15 mouse cellular contexts compared by ENCODE assay signal in the genomic region with DNA sequence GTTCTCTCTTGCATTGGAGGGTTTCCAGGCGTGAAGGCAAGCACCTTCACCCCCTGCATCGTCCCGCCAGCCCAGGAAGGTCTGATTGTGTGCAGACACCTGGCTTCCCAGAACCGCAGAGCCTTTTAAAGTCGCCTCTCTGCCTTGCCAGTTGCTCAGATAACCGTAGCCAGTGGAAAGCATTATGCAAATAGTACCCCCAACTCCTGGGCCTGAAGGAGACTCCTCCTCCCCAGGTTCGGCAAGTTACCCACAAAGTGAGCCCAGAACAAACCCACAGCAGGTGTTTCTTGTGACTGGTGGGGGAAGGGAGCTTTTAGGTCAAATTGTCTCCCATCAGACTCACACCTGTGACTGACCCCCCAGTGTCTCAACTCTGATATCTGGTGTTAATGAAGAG. TPM values are rescaled to one million over a fixed set of nuclear protein-coding genes. Genes with fewer than 3 reads are reported as not detected.
DNase-seq lines count a peak whose midpoint lies in the region; ATAC-seq and TF ChIP-seq lines count a peak whose summit lies in the region.
"Had no signal": no experiment of that assay in that cellular context is flagged by ENCODE, and none has a peak within 500 bp of the region (broad histone marks: within the 10 kb centered on the region; RNA-seq: fewer than 3 reads in every experiment).

No protein-coding gene starts in this region.

- peak overlapping the region; percentile 66; the same call in 1 of the 2 replicates for H3K27ac ChIP-seq in intestine, embryonic 15.5 days
- H3K27ac ChIP-seq in intestine, postnatal 0 days (ENCODE audit: low read depth, low read length): no peak overlapping the region
- H3K27ac ChIP-seq in embryonic facial prominence, embryonic 13.5 days: peak overlapping the region; percentile 85
- peak overlapping the region; percentile 88 for H3K27ac ChIP-seq in stomach, embryonic 15.5 days
- H3K27ac ChIP-seq: hindbrain, embryonic 12.5 days; liver, embryonic 14.5 days; neural tube, embryonic 15.5 days had no signal

- no peaks in the 10 kb centered on the region for H3K9me3 ChIP-seq in intestine, embryonic 15.5 days
- H3K9me3 ChIP-seq in intestine, postnatal 0 days (ENCODE audit: control insufficient read depth): no peaks in the 10 kb centered on the region
- H3K9me3 ChIP-seq in embryonic facial prominence, embryonic 13.5 days: no peaks in the 10 kb centered on the region
- no peaks in the 10 kb centered on the region for H3K9me3 ChIP-seq in stomach, embryonic 15.5 days
- H3K9me3 ChIP-seq: heart, embryonic 13.5 days; hindbrain, embryonic 12.5 days; neural tube, embryonic 15.5 days had no signal

- WGBS in intestine, embryonic 15.5 days: 33% methylated on average over 7 of the region's 7 CpGs
- WGBS in intestine, postnatal 0 days: 37% methylated on average over 7 of the region's 7 CpGs
- 20% methylated on average over 7 of the region's 7 CpGs for WGBS in embryonic facial prominence, embryonic 13.5 days
- 28% methylated on average over 7 of the region's 7 CpGs for WGBS in stomach, embryonic 15.5 days

- no peak overlapping the region for H3K4me3 ChIP-seq in intestine, embryonic 15.5 days (replicated peaks)
- H3K4me3 ChIP-seq in intestine, postnatal 0 days (ENCODE audit: low read depth, low read length): no peak overlapping the region
- no peak overlapping the region for H3K4me3 ChIP-seq in embryonic facial prominence, embryonic 13.5 days
- no peak overlapping the region for H3K4me3 ChIP-seq in stomach, embryonic 15.5 days (replicated peaks)
- H3K4me3 ChIP-seq: heart, embryonic 13.5 days; hindbrain, embryonic 12.5 days; neural tube, embryonic 15.5 days had no signal

- no peak overlapping the region for H3K4me2 ChIP-seq in intestine, embryonic 15.5 days (replicated peaks)
- no peak overlapping the region for H3K4me2 ChIP-seq in intestine, postnatal 0 days (replicated peaks; ENCODE audit: low read depth)
- no peak overlapping the region for H3K4me2 ChIP-seq in embryonic facial prominence, embryonic 13.5 days
- H3K4me2 ChIP-seq in stomach, embryonic 15.5 days: no peak overlapping the region
- H3K4me2 ChIP-seq: heart, embryonic 13.5 days; hindbrain, embryonic 12.5 days; neural tube, embryonic 15.5 days had no signal

- no peaks in the 10 kb centered on the region for H3K27me3 ChIP-seq in intestine, embryonic 15.5 days (replicated peaks)
- no peaks in the 10 kb centered on the region for H3K27me3 ChIP-seq in intestine, postnatal 0 days (replicated peaks; ENCODE audit: control insufficient read depth, insufficient read depth, low read length)
- no peaks in the 10 kb centered on the region for H3K27me3 ChIP-seq in embryonic facial prominence, embryonic 13.5 days
- H3K27me3 ChIP-seq in stomach, embryonic 15.5 days (replicated peaks): no peaks in the 10 kb centered on the region
- H3K27me3 ChIP-seq: hindbrain, embryonic 12.5 days; neural tube, embryonic 15.5 days had no signal

- no peak for TF ChIP-seq CTCF in intestine, postnatal 0 days (IDR thresholded peaks at IDR 0.05; ENCODE audit: low read depth)

- peaks cover 8% of the 10 kb centered on the region for H3K4me1 ChIP-seq in intestine, embryonic 15.5 days (replicated peaks)
- H3K4me1 ChIP-seq in intestine, postnatal 0 days (replicated peaks; ENCODE audit: control insufficient read depth, insufficient read depth, low read length): no peaks in the 10 kb centered on the region; the same call in 1 of the 2 replicates
- peaks cover 37% of the 10 kb centered on the region for H3K4me1 ChIP-seq in embryonic facial prominence, embryonic 13.5 days
- H3K4me1 ChIP-seq in stomach, embryonic 15.5 days: 0 out of 2 replicates have a peak, but pooled peaks cover 17% of the 10 kb centered on the region

- no peaks in the 10 kb centered on the region for H3K36me3 ChIP-seq in intestine, embryonic 15.5 days
- no peaks in the 10 kb centered on the region for H3K36me3 ChIP-seq in intestine, postnatal 0 days (ENCODE audit: control insufficient read depth, insufficient read depth)
- H3K36me3 ChIP-seq in embryonic facial prominence, embryonic 13.5 days: no peaks in the 10 kb centered on the region
- no peaks in the 10 kb centered on the region for H3K36me3 ChIP-seq in stomach, embryonic 15.5 days
- H3K36me3 ChIP-seq: heart, embryonic 13.5 days; hindbrain, embryonic 12.5 days; neural tube, embryonic 15.5 days had no signal

- ATAC-seq in intestine, embryonic 15.5 days: no peak
- ATAC-seq in intestine, postnatal 0 days: no peak
- no peak for ATAC-seq in embryonic facial prominence, embryonic 13.5 days (ENCODE audit: insufficient number of reproducible peaks, insufficient read depth, low FRiP score, low TSS enrichment, low read depth)
- ATAC-seq in stomach, embryonic 15.5 days (ENCODE audit: insufficient read depth, low FRiP score, low read depth): 0 out of 2 replicates have a peak, but pooled peaks have one; percentile 12
- no peak for ATAC-seq in CD4-positive, CD25-positive, alpha-beta regulatory T cell, adult 4 months
- ATAC-seq in frontal cortex, adult (ENCODE audit: low TSS enrichment): no peak

- no peak overlapping the region for H3K9ac ChIP-seq in intestine, embryonic 15.5 days
- no peak overlapping the region for H3K9ac ChIP-seq in intestine, postnatal 0 days (ENCODE audit: low read depth, low read length)
- H3K9ac ChIP-seq in embryonic facial prominence, embryonic 13.5 days: no peak overlapping the region
- H3K9ac ChIP-seq in stomach, embryonic 15.5 days: no peak overlapping the region
- H3K9ac ChIP-seq: heart, embryonic 13.5 days; hindbrain, embryonic 12.5 days; liver, embryonic 14.5 days; neural tube, embryonic 15.5 days had no signal

- DNase-seq in A20 (ENCODE audit: low read depth, low spot score): peak; percentile 90
- DNase-seq in cerebellum, adult 11 months: no peak
- DNase-seq: cerebellum, adult 11-12 months; kidney, adult 2 months; retina, postnatal 1 day had no signal

RNA-seq across cellular contexts. Expression of gene S1pr2, which starts 11.4 kb away (rescaled TPM):
- polyA plus RNA-seq in intestine, embryonic 15.5 days (2015; fragmentation: Nextera tagmentation; extraction: Ambion mirVana): 29.2 and 30.4 TPM in 2 replicates
- 9.5 and 11.4 TPM in 2 replicates for polyA plus RNA-seq in intestine, postnatal 0 days (2015; fragmentation: Nextera tagmentation; extraction: Ambion mirVana)
- polyA plus RNA-seq in embryonic facial prominence, embryonic 13.5 days (2015; fragmentation: Nextera tagmentation; extraction: Ambion mirVana): 67.8 and 71.5 TPM in 2 replicates
- 39.4 and 40.1 TPM in 2 replicates for polyA plus RNA-seq in stomach, embryonic 15.5 days (2015; fragmentation: Nextera tagmentation; extraction: Ambion mirVana)
- 1 to 10 TPM; 3.2 to 5.6 TPM for polyA plus RNA-seq in CD4-positive, CD25-positive, alpha-beta regulatory T cell, adult 4 months (2017; shearing (Covaris generic))

RNA-seq across cellular contexts. Expression of gene Mrpl4, which starts 14.6 kb away (rescaled TPM):
- 145 and 159 TPM in 2 replicates for polyA plus RNA-seq in intestine, embryonic 15.5 days (2015; fragmentation: Nextera tagmentation; extraction: Ambion mirVana)
- 107 and 113 TPM in 2 replicates for polyA plus RNA-seq in intestine, postnatal 0 days (2015; fragmentation: Nextera tagmentation; extraction: Ambion mirVana)
- 142 TPM in 2 replicates for polyA plus RNA-seq in embryonic facial prominence, embryonic 13.5 days (2015; fragmentation: Nextera tagmentation; extraction: Ambion mirVana)
- polyA plus RNA-seq in stomach, embryonic 15.5 days (2015; fragmentation: Nextera tagmentation; extraction: Ambion mirVana): 129 and 133 TPM in 2 replicates
- 100 to 1,000 TPM in 1 of 2 experiments, 10 to 100 TPM in 1; 94.9 to 122 TPM for polyA plus RNA-seq in CD4-positive, CD25-positive, alpha-beta regulatory T cell, adult 4 months (2017; shearing (Covaris generic))

RNA-seq across cellular contexts. Expression of gene Icam1, which starts 27.8 kb away (rescaled TPM):
- polyA plus RNA-seq in intestine, embryonic 15.5 days (2015; fragmentation: Nextera tagmentation; extraction: Ambion mirVana): 12.6 and 12.8 TPM in 2 replicates
- 10.2 and 11.8 TPM in 2 replicates for polyA plus RNA-seq in intestine, postnatal 0 days (2015; fragmentation: Nextera tagmentation; extraction: Ambion mirVana)
- 13.4 and 15.4 TPM in 2 replicates for polyA plus RNA-seq in embryonic facial prominence, embryonic 13.5 days (2015; fragmentation: Nextera tagmentation; extraction: Ambion mirVana)
- 10.9 and 11.3 TPM in 2 replicates for polyA plus RNA-seq in stomach, embryonic 15.5 days (2015; fragmentation: Nextera tagmentation; extraction: Ambion mirVana)
- 100 to 1,000 TPM in 1 of 2 experiments, 10 to 100 TPM in 1; 66.8 to 106 TPM for polyA plus RNA-seq in CD4-positive, CD25-positive, alpha-beta regulatory T cell, adult 4 months (2017; shearing (Covaris generic))

RNA-seq across cellular contexts. Expression of gene Dnmt1, which starts 28.3 kb away (rescaled TPM):
- 72.5 and 73.4 TPM in 2 replicates for polyA plus RNA-seq in intestine, embryonic 15.5 days (2015; fragmentation: Nextera tagmentation; extraction: Ambion mirVana)
- polyA plus RNA-seq in intestine, postnatal 0 days (2015; fragmentation: Nextera tagmentation; extraction: Ambion mirVana): 18.5 and 19.2 TPM in 2 replicates
- 102 and 109 TPM in 2 replicates for polyA plus RNA-seq in embryonic facial prominence, embryonic 13.5 days (2015; fragmentation: Nextera tagmentation; extraction: Ambion mirVana)
- polyA plus RNA-seq in stomach, embryonic 15.5 days (2015; fragmentation: Nextera tagmentation; extraction: Ambion mirVana): 74.7 and 76.0 TPM in 2 replicates
- polyA plus RNA-seq in CD4-positive, CD25-positive, alpha-beta regulatory T cell, adult 4 months (2017; shearing (Covaris generic)): 10 to 100 TPM; 43.0 to 75.2 TPM

RNA-seq across cellular contexts. Expression of gene Icam4, which starts 41.2 kb away (rescaled TPM):
- 2.9 and 3.0 TPM in 2 replicates for polyA plus RNA-seq in intestine, embryonic 15.5 days (2015; fragmentation: Nextera tagmentation; extraction: Ambion mirVana)
- 0.12 and 0.20 TPM in 2 replicates for polyA plus RNA-seq in intestine, postnatal 0 days (2015; fragmentation: Nextera tagmentation; extraction: Ambion mirVana)
- 0.27 and 2.6 TPM in 2 replicates for polyA plus RNA-seq in embryonic facial prominence, embryonic 13.5 days (2015; fragmentation: Nextera tagmentation; extraction: Ambion mirVana)
- 6.6 and 16.2 TPM in 2 replicates for polyA plus RNA-seq in stomach, embryonic 15.5 days (2015; fragmentation: Nextera tagmentation; extraction: Ambion mirVana)
- 1 to 10 TPM; 2.7 to 3.5 TPM for polyA plus RNA-seq in CD4-positive, CD25-positive, alpha-beta regulatory T cell, adult 4 months (2017; shearing (Covaris generic))
- polyA plus RNA-seq: neural tube, embryonic 15.5 days had no signal
